Mouse (Mus musculus): ENCODE data around the gene Sult1a1. TPM values are rescaled to one million over a fixed set of nuclear protein-coding genes. Genes with fewer than 3 reads are reported as not detected.
"Not testable (repeated sequence)": the region's sequence is repeated elsewhere in the genome, so short reads cannot be mapped to it uniquely, and the experiment has no call there.

Gene Sult1a1
- total and polyA plus RNA-seq, 2 experiments from 2014 or later = 17.5 to 18.4 TPM

- Histone ChIP-seq H3K36me3 (ENCODE audit: insufficient read depth, low read length) (peaks cover 15% of the 10 kb centered on the region), H3K27me3 (ENCODE audit: insufficient read depth, low read length) (no peaks in the 10 kb centered on the region), H3K4me2 (ENCODE audit: low read depth, low read length, poor library complexity, severe bottlenecking) (no peak overlapping the region), H3K9ac (replicated peaks; ENCODE audit: low read length, poor library complexity, severe bottlenecking) (no peak overlapping the region), H3K27ac (ENCODE audit: low read depth, low read length) (no peak overlapping the region), H3K4me1 (ENCODE audit: insufficient read depth, low read length) (peaks cover under 1% of the 10 kb centered on the region; the same call in 1 of the 2 replicates), H3K9me3 (ENCODE audit: low read length) (no peaks in the 10 kb centered on the region), H3K4me3 (ENCODE audit: low read depth, low read length) (no peak overlapping the region)
- no peak for TF ChIP-seq CTCF (IDR thresholded peaks at IDR 0.05)
- WGBS = 79% methylated on average over 5 of the region's 5 CpGs
- no peak for ATAC-seq (ENCODE audit: low FRiP score)
- DNase-seq (ENCODE audit: low spot score) = no peak
Observed at GRCm38 (mm10) chr7:126691676-126692075, 15.4 kb upstream of the Sult1a1 start.

GRCm38 (mm10) chr7:126690737-126691136, 14.5 kb upstream of the Sult1a1 start:
- Histone ChIP-seq H3K4me3 (ENCODE audit: low read depth, low read length) (no peak overlapping the region), H3K4me1 (ENCODE audit: insufficient read depth, low read length) (no peaks in the 10 kb centered on the region), H3K36me3 (ENCODE audit: insufficient read depth, low read length) (peaks cover 15% of the 10 kb centered on the region), H3K27ac (ENCODE audit: low read depth, low read length) (no peak overlapping the region), H3K4me2 (ENCODE audit: low read depth, low read length, poor library complexity, severe bottlenecking) (no peak overlapping the region), H3K27me3 (ENCODE audit: insufficient read depth, low read length) (no peaks in the 10 kb centered on the region), H3K9me3 (ENCODE audit: low read length) (no peaks in the 10 kb centered on the region), H3K9ac (replicated peaks; ENCODE audit: low read length, poor library complexity, severe bottlenecking) (no peak overlapping the region)
- TF ChIP-seq CTCF (IDR thresholded peaks at IDR 0.05) = no peak
- no peak for DNase-seq (ENCODE audit: low spot score)
- no peak for ATAC-seq (ENCODE audit: low FRiP score)
- WGBS = 92% methylated on average over 3 of the region's 3 CpGs

- DNase-seq (ENCODE audit: low spot score) (no peak), ATAC-seq (ENCODE audit: low FRiP score) (no peak)
- WGBS = 86% methylated on average over 3 of the region's 3 CpGs
- Histone ChIP-seq H3K27me3 (ENCODE audit: insufficient read depth, low read length) (no peaks in the 10 kb centered on the region), H3K9me3 (ENCODE audit: low read length) (no peaks in the 10 kb centered on the region), H3K9ac (replicated peaks; ENCODE audit: low read length, poor library complexity, severe bottlenecking) (no peak overlapping the region), H3K4me1 (ENCODE audit: insufficient read depth, low read length) (no peaks in the 10 kb centered on the region), H3K36me3 (ENCODE audit: insufficient read depth, low read length) (peaks cover 15% of the 10 kb centered on the region), H3K27ac (ENCODE audit: low read depth, low read length) (no peak overlapping the region), H3K4me2 (ENCODE audit: low read depth, low read length, poor library complexity, severe bottlenecking) (no peak overlapping the region), H3K4me3 (ENCODE audit: low read depth, low read length) (no peak overlapping the region)
- no peak for TF ChIP-seq CTCF (IDR thresholded peaks at IDR 0.05)
Observed at GRCm38 (mm10) chr7:126689021-126689420, 12.8 kb upstream of the Sult1a1 start.

- H3K9ac ChIP-seq (replicated peaks; ENCODE audit: low read length, poor library complexity, severe bottlenecking); H3K27me3 ChIP-seq (ENCODE audit: insufficient read depth, low read length); H3K4me3 ChIP-seq (ENCODE audit: low read depth, low read length); ATAC-seq (ENCODE audit: low FRiP score); H3K9me3 ChIP-seq (ENCODE audit: low read length); DNase-seq (ENCODE audit: low spot score); H3K4me1 ChIP-seq (ENCODE audit: insufficient read depth, low read length); H3K4me2 ChIP-seq (ENCODE audit: low read depth, low read length, poor library complexity, severe bottlenecking); H3K27ac ChIP-seq (ENCODE audit: low read depth, low read length): not testable (repeated sequence)
- peaks cover 15% of the 10 kb centered on the region for H3K36me3 ChIP-seq (ENCODE audit: insufficient read depth, low read length)
- 86% methylated on average over 4 of the region's 4 CpGs for WGBS
Observed at GRCm38 (mm10) chr7:126688156-126688555, 11.9 kb upstream of the Sult1a1 start.

- no peak for DNase-seq (ENCODE audit: low spot score)
- H3K27me3 ChIP-seq (ENCODE audit: insufficient read depth, low read length) = no peaks in the 10 kb centered on the region
- H3K4me3 ChIP-seq (ENCODE audit: low read depth, low read length) = no peak overlapping the region
- H3K27ac ChIP-seq (ENCODE audit: low read depth, low read length) = no peak overlapping the region
- WGBS = 95% methylated on average over 5 of the region's 5 CpGs
- no peaks in the 10 kb centered on the region for H3K36me3 ChIP-seq (ENCODE audit: insufficient read depth, low read length)
- no peaks in the 10 kb centered on the region for H3K9me3 ChIP-seq (ENCODE audit: low read length)
- no peak overlapping the region for H3K4me2 ChIP-seq (ENCODE audit: low read depth, low read length, poor library complexity, severe bottlenecking)
- no peak for ATAC-seq (ENCODE audit: low FRiP score)
- H3K9ac ChIP-seq (replicated peaks; ENCODE audit: low read length, poor library complexity, severe bottlenecking) = no peak overlapping the region
- no peaks in the 10 kb centered on the region for H3K4me1 ChIP-seq (ENCODE audit: insufficient read depth, low read length)
- TF ChIP-seq CTCF (IDR thresholded peaks at IDR 0.05) = no peak
Observed at GRCm38 (mm10) chr7:126681221-126681620, 5.0 kb upstream of the Sult1a1 start.

GRCm38 (mm10) chr7:126679683-126680082, 3.5 kb upstream of the Sult1a1 start:
- WGBS = 89% methylated on average over 5 of the region's 5 CpGs

More at GRCm38 (mm10) chr7:126679683-126680082, 3.5 kb upstream of the Sult1a1 start:
- Histone ChIP-seq H3K4me2 (ENCODE audit: low read depth, low read length, poor library complexity, severe bottlenecking) (no peak overlapping the region), H3K27me3 (ENCODE audit: insufficient read depth, low read length) (no peaks in the 10 kb centered on the region), H3K4me3 (ENCODE audit: low read depth, low read length) (no peak overlapping the region), H3K9me3 (ENCODE audit: low read length) (no peaks in the 10 kb centered on the region), H3K27ac (ENCODE audit: low read depth, low read length) (no peak overlapping the region), H3K4me1 (ENCODE audit: insufficient read depth, low read length) (no peaks in the 10 kb centered on the region), H3K9ac (replicated peaks; ENCODE audit: low read length, poor library complexity, severe bottlenecking) (no peak overlapping the region), H3K36me3 (ENCODE audit: insufficient read depth, low read length) (peaks cover under 1% of the 10 kb centered on the region; the same call in 1 of the 2 replicates)
- no peak for ATAC-seq (ENCODE audit: low FRiP score)
- no peak for TF ChIP-seq CTCF (IDR thresholded peaks at IDR 0.05)
- DNase-seq (ENCODE audit: low spot score) = no peak

Data from midbrain, postnatal 0 days (tissue).